Mouse (Mus musculus) B cell, adult 2 months (primary cell): ENCODE results near the gene Lrrn4.

ENCODE experiments used
- DNase-seq, 2 experiments: peaks; one replicate each; pipeline ENCODE4 v3.0.0; 2022

The Lrrn4 gene

GRCm38 (mm10) chr2:132869682-132870081 is 11.0 kb downstream of the Lrrn4 start:
- DNase-seq = no peak

- no peak for DNase-seq
Observed at GRCm38 (mm10) chr2:132867521-132867920, 13.2 kb downstream of the Lrrn4 start.

- no peak for DNase-seq
Observed at GRCm38 (mm10) chr2:132863325-132863724, 17.4 kb downstream of the Lrrn4 start.

GRCm38 (mm10) chr2:132861456-132861855 is 19.2 kb downstream of the Lrrn4 start:
- DNase-seq = no peak

GRCm38 (mm10) chr2:132860435-132860834 is 20.3 kb downstream of the Lrrn4 start:
- no peak for DNase-seq

GRCm38 (mm10) chr2:132856333-132856732 is 24.4 kb downstream of the Lrrn4 start:
- no peak for DNase-seq

GRCm38 (mm10) chr2:132853051-132853450 is 27.6 kb downstream of the Lrrn4 start:
- no peak for DNase-seq

GRCm38 (mm10) chr2:132849141-132849540 is 31.6 kb downstream of the Lrrn4 start:
- no peak for DNase-seq

- no peak for DNase-seq
Observed at GRCm38 (mm10) chr2:132848361-132848760, 32.3 kb downstream of the Lrrn4 start.

GRCm38 (mm10) chr2:132847581-132847980 is 33.1 kb downstream of the Lrrn4 start:
- no peak for DNase-seq

GRCm38 (mm10) chr2:132846407-132847358 is 34.0 kb downstream of the Lrrn4 start, which contains the start of gene Crls1:
Crls1 (plus strand) TSS chr2:132846666.
- DNase-seq = peak; percentile 100

- no peak for DNase-seq
Observed at GRCm38 (mm10) chr2:132841071-132841470, 39.6 kb downstream of the Lrrn4 start.
